Mouse (Mus musculus): ENCODE data around the gene Vmn1r198. TPM values are rescaled to one million over a fixed set of nuclear protein-coding genes. Genes with fewer than 3 reads are reported as not detected.

The Vmn1r198 gene
- polyA plus RNA-seq, 1 experiment from 2014 or later, result not detected

DNA sequence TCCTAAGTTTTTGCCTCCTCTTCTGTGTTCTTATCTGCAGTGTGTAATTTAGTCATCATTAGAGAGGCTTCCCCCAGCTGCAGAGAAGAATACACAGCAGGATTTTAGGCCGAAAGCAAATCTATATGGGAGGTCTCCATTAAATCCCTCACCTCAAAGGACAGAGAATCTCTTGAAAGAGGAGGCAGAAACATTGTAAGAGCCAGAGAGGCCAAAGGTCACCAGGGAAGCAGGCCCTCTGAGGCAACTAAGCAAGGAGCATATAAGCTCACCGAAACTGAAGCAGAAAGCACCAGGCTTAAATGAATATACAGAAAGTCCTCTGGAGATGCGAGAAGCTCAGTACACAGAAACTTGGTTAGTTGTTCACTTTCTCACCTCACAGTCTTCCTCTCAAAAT is 39.9 kb downstream of the Vmn1r198 start, which contains the start of gene Vmn1r200:
Gene Vmn1r200 (plus strand): TSS at position 301 of the 400 bp plus-strand sequence.
- Histone ChIP-seq H3K27me3 (no peaks in the 10 kb centered on the region), H3K4me1 (replicated peaks) (no peaks in the 10 kb centered on the region), H3K4me2 (no peak within 1 kb of the TSS), H3K36me3 (no peaks in the 10 kb centered on the region), H3K4me3 (no peak within 1 kb of the TSS), H3K9me3 (no peaks in the 10 kb centered on the region), H3K27ac (no peak within 1 kb of the TSS), H3K9ac (no peak within 1 kb of the TSS)
- ATAC-seq (ENCODE audit: low FRiP score), result no peak
- WGBS, result 35% methylated on average over 3 of the region's 3 CpGs

DNA sequence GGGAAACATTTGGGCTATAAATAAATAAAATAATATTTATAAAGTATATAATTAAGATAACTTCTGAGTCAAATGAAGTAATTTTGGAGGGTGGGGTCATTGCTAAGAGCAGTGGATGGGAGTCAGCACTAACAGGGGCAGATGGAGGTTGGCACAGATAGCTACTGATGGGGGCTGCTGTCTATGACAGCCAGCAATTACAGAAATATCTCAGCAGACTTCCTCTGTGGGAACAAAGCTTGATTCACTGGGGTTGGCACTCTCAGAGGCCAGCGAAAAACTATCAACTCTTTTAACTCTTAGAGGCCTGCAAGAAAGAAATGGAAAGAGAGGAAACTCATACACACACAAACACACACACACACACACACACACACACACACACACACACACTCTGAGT is 52.8 kb downstream of the Vmn1r198 start:
- ATAC-seq (ENCODE audit: low FRiP score), result no peak
- no peaks in the 10 kb centered on the region for H3K27me3 ChIP-seq
- no peak overlapping the region for H3K4me3 ChIP-seq
- no peak overlapping the region for H3K9ac ChIP-seq
- H3K9me3 ChIP-seq, result peaks cover 18% of the 10 kb centered on the region
- H3K4me1 ChIP-seq (replicated peaks), result no peaks in the 10 kb centered on the region
- WGBS, result 70% methylated on average over 1 of the region's 1 CpGs
- no peak overlapping the region for H3K27ac ChIP-seq
- H3K36me3 ChIP-seq, result no peaks in the 10 kb centered on the region
- H3K4me2 ChIP-seq, result no peak overlapping the region

Other genes starting within 250 kb of the Vmn1r198 start
- gene Vmn1r189, start 244.5 kb upstream of the Vmn1r198 start, polyA plus RNA-seq (2015; fragmentation: Nextera tagmentation; extraction: Ambion mirVana), result not detected in 2 replicates
- not detected in 2 replicates for gene Vmn1r191, start 166.4 kb upstream of the Vmn1r198 start, polyA plus RNA-seq (2015; fragmentation: Nextera tagmentation; extraction: Ambion mirVana)
- gene Vmn1r192, start 159.2 kb upstream of the Vmn1r198 start, polyA plus RNA-seq (2015; fragmentation: Nextera tagmentation; extraction: Ambion mirVana), result not detected in 2 replicates
- not detected in 2 replicates for gene Vmn1r193, start 127.2 kb upstream of the Vmn1r198 start, polyA plus RNA-seq (2015; fragmentation: Nextera tagmentation; extraction: Ambion mirVana)
- gene Vmn1r194, start 106.1 kb upstream of the Vmn1r198 start, polyA plus RNA-seq (2015; fragmentation: Nextera tagmentation; extraction: Ambion mirVana), result not detected in 2 replicates
- gene Vmn1r195, start 79.8 kb upstream of the Vmn1r198 start, polyA plus RNA-seq (2015; fragmentation: Nextera tagmentation; extraction: Ambion mirVana), result not detected in 2 replicates
- gene Vmn1r196, start 60.4 kb upstream of the Vmn1r198 start, polyA plus RNA-seq (2015; fragmentation: Nextera tagmentation; extraction: Ambion mirVana), result not detected in 2 replicates
- gene Vmn1r197, start 25.8 kb upstream of the Vmn1r198 start, polyA plus RNA-seq (2015; fragmentation: Nextera tagmentation; extraction: Ambion mirVana), result not detected in 2 replicates
- gene Vmn1r199, start 29.5 kb downstream of the Vmn1r198 start, polyA plus RNA-seq (2015; fragmentation: Nextera tagmentation; extraction: Ambion mirVana), result not detected in 2 replicates
- gene Vmn1r200, start 40.0 kb downstream of the Vmn1r198 start, polyA plus RNA-seq (2015; fragmentation: Nextera tagmentation; extraction: Ambion mirVana), result not detected in 2 replicates
- gene Vmn1r201, start 121.6 kb downstream of the Vmn1r198 start, polyA plus RNA-seq (2015; fragmentation: Nextera tagmentation; extraction: Ambion mirVana), result not detected in 2 replicates
- not detected in 2 replicates for gene Vmn1r202, start 155.0 kb downstream of the Vmn1r198 start, polyA plus RNA-seq (2015; fragmentation: Nextera tagmentation; extraction: Ambion mirVana)
- not detected in 2 replicates for gene Vmn1r203, start 167.8 kb downstream of the Vmn1r198 start, polyA plus RNA-seq (2015; fragmentation: Nextera tagmentation; extraction: Ambion mirVana)
- gene Vmn1r204, start 202.8 kb downstream of the Vmn1r198 start, polyA plus RNA-seq (2015; fragmentation: Nextera tagmentation; extraction: Ambion mirVana), result not detected in 2 replicates
- not detected in 2 replicates for gene Vmn1r205, start 242.6 kb downstream of the Vmn1r198 start, polyA plus RNA-seq (2015; fragmentation: Nextera tagmentation; extraction: Ambion mirVana)